Mouse (Mus musculus): ENCODE data around the gene Fgfr2. TPM values are rescaled to one million over a fixed set of nuclear protein-coding genes. Genes with fewer than 3 reads are reported as not detected.

The Fgfr2 gene
- total RNA-seq, 2 experiments from 2014 or later: 1.7 to 3.7 TPM

- ATAC-seq (replicated peaks; ENCODE audit: low FRiP score, poor library complexity, severe bottlenecking): peak; percentile 88
These were observed 399.2 kb downstream of the Fgfr2 start for GRCm38 (mm10) chr7:132723906-132724305.

DNA sequence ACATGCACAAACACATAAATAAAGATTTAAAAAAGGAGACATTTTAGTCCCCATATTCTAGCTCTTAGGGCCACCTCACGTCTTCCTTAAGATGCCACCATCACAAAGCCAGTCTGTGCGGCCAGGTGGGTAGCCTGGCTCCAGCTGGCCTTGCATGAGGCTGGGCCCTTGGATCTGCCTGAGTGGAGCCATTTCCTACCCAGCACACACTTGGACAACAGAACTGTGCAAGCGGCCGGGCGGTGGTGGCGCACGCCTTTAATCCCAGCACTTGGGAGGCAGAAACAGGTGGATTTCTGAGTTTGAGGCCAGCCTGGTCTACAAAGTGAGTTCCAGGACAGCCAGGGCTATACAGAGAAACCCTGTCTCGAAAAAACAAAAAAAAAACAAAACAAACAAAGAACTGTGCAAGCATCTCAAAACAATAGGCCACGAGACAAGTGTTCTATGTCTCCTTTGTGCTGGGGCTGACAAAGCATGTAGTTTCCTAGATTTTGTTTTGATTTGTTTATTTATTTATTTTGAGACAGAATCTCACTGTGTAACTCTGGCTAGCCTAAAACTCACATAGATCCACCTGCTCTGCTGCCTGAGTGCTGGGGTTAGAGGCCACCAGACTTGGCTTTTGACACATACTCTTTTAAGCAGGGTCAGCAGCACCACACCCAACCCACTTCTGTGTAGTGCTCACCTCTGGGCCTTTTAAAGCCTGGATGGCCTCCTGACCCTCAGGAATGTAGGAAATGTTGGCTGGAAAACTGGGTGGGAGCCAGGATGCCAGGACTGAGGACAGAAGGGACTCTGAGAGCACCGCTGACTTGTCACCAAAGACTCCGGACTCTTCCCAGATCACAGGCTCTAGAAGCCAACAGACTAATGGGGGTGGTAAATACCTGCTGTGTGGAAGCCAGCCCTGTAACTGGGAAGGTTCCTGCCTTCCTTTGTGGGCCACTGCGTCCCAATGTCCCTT is 400.5 kb downstream of the Fgfr2 start:
- ATAC-seq (replicated peaks; ENCODE audit: low FRiP score, poor library complexity, severe bottlenecking): no peak

DNA sequence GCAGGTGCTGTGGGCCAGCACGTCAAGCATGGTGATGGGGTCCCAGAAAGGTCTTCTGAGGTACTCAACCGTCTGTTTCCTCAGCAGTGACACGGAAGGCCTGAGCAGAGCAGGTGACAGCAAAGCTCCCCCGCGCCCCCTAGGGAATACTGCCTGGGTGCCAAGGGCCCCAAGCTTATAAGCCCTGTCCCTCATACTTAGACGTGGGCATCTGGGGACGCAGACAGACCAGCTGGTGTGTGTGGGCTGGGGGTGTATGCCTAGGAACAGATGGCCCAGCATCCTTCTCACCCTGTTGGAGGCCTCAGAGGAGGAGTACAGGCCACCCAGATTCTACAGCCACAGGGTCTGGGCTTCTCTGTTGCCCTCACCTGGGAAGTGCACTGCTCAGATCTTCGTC is 402.6 kb downstream of the Fgfr2 start:
- ATAC-seq (replicated peaks; ENCODE audit: low FRiP score, poor library complexity, severe bottlenecking): no peak

- ATAC-seq (replicated peaks; ENCODE audit: low FRiP score, poor library complexity, severe bottlenecking): no peak
These were observed 403.6 kb downstream of the Fgfr2 start for GRCm38 (mm10) chr7:132719570-132719969.

DNA sequence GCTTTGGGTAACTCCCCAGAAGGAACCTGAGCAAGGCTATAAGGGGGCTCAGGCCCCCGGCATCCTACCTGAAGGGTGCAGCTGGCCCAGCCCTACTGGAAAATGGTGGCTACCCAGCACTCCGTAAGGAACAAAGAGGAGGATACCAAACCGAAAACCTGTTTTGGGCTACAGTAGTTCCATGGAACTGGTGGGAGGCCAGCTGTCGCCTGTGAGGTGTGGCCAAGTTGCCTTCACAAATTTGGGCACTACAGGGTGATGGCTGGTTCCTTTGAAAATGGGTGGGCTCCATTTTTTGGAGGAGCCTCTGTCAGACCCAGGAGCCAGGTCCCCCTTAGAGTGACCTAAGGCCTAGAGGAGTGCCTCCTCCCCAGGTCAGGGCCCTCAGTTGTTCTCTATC is 407.9 kb downstream of the Fgfr2 start:
- ATAC-seq (replicated peaks; ENCODE audit: low FRiP score, poor library complexity, severe bottlenecking): no peak

DNA sequence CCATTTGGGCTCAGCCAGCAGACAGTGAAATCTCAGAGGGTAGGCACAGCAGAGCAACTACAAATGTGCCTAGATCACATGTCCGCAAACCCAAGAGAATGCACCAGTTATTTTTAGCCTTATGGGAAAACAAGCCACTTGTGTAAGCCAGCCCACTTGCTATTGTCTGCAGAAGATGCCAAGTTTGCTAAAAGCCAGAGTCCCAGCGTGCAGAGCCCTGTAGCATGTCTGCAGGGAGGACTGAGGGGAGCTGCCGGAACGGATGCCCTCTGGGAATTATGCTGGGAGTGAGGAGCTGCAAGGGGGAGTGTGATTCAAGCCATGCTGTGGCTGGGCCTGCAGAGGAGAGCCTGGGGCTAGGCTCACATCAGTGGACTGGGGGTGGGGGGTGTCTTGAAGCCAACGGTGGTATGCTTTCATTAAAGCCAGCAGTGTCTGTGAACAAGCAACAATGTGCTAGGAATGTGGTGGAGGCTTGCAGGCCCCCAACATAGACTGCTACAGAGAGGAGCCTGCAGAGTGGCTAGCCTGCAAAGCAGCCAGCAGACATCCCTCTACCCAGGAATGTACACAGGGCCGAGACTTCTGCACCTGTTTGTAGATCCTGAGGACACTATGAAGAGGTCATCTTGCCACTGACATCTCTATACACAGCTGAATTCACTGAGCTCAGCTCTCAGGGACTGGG is 408.8 kb downstream of the Fgfr2 start:
- ATAC-seq (replicated peaks; ENCODE audit: low FRiP score, poor library complexity, severe bottlenecking): no peak

DNA sequence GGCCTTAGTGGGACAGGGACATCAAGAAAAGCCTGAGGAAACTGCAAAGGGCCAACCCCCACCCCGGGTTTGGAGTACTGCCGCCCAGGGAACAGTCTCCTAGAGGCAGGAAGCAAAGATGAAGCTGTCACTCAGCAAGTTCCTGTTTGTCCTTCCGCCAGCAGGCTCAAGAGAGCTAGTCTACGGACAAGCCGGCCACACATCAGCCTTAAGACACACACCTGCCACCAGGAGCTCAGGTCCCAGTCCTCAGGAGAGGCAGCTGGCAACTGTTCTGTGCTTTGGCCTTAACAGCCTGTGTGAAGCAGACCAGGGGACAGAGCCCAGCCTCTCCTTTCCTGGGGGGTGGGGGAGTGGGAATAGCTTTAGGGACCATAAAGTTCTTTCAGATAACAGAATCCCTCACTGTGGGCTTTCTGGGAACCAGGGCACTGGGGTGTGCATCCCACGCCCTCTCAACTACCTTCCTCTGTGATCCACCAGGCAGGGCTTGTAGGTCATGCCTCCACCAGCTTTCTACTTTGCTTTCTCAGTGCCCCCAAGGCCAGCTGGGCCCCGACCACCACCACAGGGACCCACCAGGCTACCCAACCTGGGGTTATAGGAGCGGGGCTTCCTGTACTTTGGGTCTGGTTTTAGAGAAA is 409.5 kb downstream of the Fgfr2 start:
- no peak for ATAC-seq (replicated peaks; ENCODE audit: low FRiP score, poor library complexity, severe bottlenecking)

- no peak for ATAC-seq (replicated peaks; ENCODE audit: low FRiP score, poor library complexity, severe bottlenecking)
These were observed 410.2 kb downstream of the Fgfr2 start for GRCm38 (mm10) chr7:132712956-132713355.

- ATAC-seq (replicated peaks; ENCODE audit: low FRiP score, poor library complexity, severe bottlenecking): 0 out of 2 replicates have a peak, but pooled peaks have one; percentile 5
These were observed 411.0 kb downstream of the Fgfr2 start for GRCm38 (mm10) chr7:132712044-132712708.

DNA sequence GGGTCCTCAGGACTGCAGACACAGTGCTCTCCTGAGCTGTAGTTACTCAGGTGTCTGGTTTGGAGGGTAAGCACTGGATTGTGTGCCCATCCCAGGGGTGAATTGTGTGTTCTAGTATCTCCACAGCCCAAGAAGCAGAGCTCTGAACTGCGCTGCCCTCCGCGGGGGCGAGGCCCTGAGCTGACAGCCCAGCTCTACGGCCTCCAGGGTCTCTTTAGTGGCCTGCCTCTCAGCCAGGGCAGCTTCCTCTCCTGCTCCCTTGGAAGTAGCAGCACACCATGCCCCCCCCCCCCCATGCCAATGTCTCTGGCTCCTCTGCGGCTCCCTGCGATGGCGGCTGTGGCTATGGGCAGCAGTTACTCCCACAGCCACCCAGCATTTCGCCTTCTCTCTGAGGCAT is 411.6 kb downstream of the Fgfr2 start:
- no peak for ATAC-seq (replicated peaks; ENCODE audit: low FRiP score, poor library complexity, severe bottlenecking)

DNA sequence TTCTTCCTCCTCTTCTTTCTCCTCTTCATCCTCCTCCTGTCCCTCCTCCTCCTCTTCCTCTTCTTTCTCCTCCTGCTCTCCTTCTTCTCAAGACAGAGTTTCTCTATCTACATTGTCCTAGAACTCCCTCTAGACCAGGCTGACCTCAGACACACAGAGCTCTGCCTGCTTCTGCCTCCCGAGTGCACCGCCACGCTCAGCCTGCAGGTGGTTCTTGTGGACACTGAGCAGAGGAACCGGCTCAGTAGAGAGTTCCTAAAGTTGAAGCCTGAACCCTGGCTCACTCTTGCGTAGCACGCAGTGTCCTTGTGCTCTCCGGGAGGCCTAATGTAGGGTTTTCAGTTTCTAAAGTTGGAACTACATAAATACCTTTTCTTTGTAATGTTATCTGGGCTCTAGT is 418.0 kb downstream of the Fgfr2 start:
- ATAC-seq (replicated peaks; ENCODE audit: low FRiP score, poor library complexity, severe bottlenecking): peak; percentile 56

GRCm38 (mm10) chr7:132704310-132704875 is 418.8 kb downstream of the Fgfr2 start:
- no peak for ATAC-seq (replicated peaks; ENCODE audit: low FRiP score, poor library complexity, severe bottlenecking)

DNA sequence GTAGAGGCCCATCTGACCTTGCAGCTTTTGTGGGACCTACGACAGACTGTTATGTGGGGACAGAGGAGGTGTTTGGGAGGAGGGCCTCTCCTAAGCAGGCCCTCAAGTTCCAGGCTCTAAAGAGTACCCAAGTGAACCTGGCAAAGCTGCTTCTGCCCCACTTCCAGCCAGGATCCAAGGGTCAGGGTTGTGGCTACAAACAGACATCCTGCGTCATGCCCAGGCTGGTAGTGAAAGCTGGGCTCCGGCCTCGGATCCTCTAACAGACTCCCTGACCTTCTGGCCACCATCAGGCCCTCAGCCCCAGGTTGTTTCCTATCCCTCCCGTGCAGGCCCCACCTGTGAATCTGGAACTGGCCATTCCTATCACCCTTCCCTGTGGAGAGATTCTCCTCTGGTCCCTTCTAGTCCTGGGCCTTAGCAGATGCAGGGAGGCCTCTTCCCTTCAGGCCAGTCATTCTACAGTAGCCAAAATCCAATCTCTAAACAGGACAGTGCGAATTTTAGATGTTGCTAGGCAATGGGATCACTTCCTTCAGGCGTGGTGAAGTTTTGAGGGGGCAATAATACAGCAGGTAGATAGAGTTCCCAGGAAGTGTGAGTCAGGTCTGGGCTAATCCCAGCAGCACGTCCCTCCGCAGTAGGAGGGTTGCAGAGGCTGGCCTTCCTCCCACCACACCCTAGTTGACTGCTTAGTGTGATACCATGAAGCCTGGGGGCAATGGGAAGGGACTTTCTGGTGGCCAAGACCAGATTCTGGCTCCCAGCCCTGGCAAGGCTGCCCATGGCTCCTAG is 419.4 kb downstream of the Fgfr2 start:
- ATAC-seq (replicated peaks; ENCODE audit: low FRiP score, poor library complexity, severe bottlenecking): no peak

- ATAC-seq (replicated peaks; ENCODE audit: low FRiP score, poor library complexity, severe bottlenecking): no peak
These were observed 420.6 kb downstream of the Fgfr2 start for GRCm38 (mm10) chr7:132702492-132703070.

- no peak for ATAC-seq (replicated peaks; ENCODE audit: low FRiP score, poor library complexity, severe bottlenecking)
These were observed 421.1 kb downstream of the Fgfr2 start for GRCm38 (mm10) chr7:132702024-132702423.

GRCm38 (mm10) chr7:132701412-132701811 is 421.7 kb downstream of the Fgfr2 start:
- ATAC-seq (replicated peaks; ENCODE audit: low FRiP score, poor library complexity, severe bottlenecking): no peak

GRCm38 (mm10) chr7:132700107-132700506 is 423.0 kb downstream of the Fgfr2 start:
- ATAC-seq (replicated peaks; ENCODE audit: low FRiP score, poor library complexity, severe bottlenecking): no peak

DNA sequence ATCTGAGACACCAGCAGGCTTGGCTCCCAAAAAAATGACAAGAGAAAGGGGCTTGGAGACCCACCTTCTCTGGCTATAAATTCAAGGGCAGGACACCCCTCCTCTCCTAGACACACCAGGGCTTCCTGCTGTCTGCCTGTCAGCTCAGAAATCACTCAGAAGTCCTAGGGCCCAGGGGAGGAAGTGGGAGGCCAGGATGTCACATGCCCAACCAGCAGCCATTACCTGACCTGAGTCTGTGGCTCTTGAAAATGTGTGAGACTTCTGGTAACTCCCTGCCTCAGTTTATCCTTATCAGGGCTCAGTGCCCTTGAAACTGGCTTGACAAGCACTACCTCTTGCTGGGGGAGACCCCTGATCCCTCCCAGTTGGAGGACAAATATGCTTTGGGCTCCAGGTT is 423.5 kb downstream of the Fgfr2 start:
- no peak for ATAC-seq (replicated peaks; ENCODE audit: low FRiP score, poor library complexity, severe bottlenecking)

DNA sequence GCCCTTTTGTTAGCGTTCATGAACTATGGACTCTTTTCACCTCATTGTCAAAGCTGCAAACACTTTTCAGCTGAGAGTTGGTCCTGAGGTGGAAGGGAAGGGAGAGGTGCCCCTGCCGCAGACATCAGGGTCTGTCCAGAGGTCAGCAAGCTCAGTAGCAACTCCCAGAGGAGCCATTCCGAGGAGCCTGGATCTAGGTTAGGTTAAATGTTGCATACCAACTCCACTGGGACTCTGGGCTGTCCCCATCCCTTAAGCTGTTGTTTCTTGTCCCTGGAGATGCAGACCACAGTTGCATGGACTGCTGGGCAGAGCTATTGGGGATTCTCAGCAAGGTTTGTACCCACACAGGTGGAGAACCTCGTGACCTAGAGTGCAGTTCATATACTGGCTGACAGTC is 424.0 kb downstream of the Fgfr2 start:
- no peak for ATAC-seq (replicated peaks; ENCODE audit: low FRiP score, poor library complexity, severe bottlenecking)
